16 mouse cellular contexts compared by ENCODE assay signal in genomic region chr10:62181701-62182100, GRCm38 (mm10). TPM values are rescaled to one million over a fixed set of nuclear protein-coding genes. Genes with fewer than 3 reads are reported as not detected.
DNase-seq lines count a peak whose midpoint lies in the region; ATAC-seq and TF ChIP-seq lines count a peak whose summit lies in the region.
"Had no signal": no experiment of that assay in that cellular context is flagged by ENCODE, and none has a peak within 500 bp of the region (broad histone marks: within the 10 kb centered on the region; RNA-seq: fewer than 3 reads in every experiment).

No protein-coding gene starts in this region.

- ATAC-seq in lung, embryonic 14.5 days (ENCODE audit: insufficient read depth), result 0 out of 2 replicates have a peak, but pooled peaks have one; percentile 30
- ATAC-seq: intestine, embryonic 15.5 days; liver, postnatal 0 days had no signal

- WGBS in lung, embryonic 14.5 days, result 54% methylated on average over 3 of the region's 3 CpGs
- 54% methylated on average over 3 of the region's 3 CpGs for WGBS in limb, embryonic 10.5 days

- H3K27ac ChIP-seq in lung, embryonic 14.5 days (ENCODE audit: low read depth), result no peak overlapping the region
- H3K27ac ChIP-seq in limb, embryonic 10.5 days, result no peak overlapping the region
- H3K27ac ChIP-seq: embryonic facial prominence, embryonic 13.5 days; forebrain, embryonic 12.5 days; intestine, embryonic 15.5 days; limb, embryonic 12.5 days had no signal

- H3K4me3 ChIP-seq in lung, embryonic 14.5 days (ENCODE audit: low read depth, low read length), result no peak overlapping the region
- no peak overlapping the region for H3K4me3 ChIP-seq in limb, embryonic 10.5 days
- H3K4me3 ChIP-seq: embryonic facial prominence, embryonic 13.5 days; forebrain, embryonic 12.5 days; intestine, embryonic 15.5 days; limb, embryonic 12.5 days had no signal

- H3K4me1 ChIP-seq in lung, embryonic 14.5 days (ENCODE audit: insufficient read depth), result no peaks in the 10 kb centered on the region
- peaks cover 3% of the 10 kb centered on the region; the same call in 1 of the 2 replicates for H3K4me1 ChIP-seq in limb, embryonic 10.5 days
- H3K4me1 ChIP-seq: embryonic facial prominence, embryonic 13.5 days; forebrain, embryonic 12.5 days; intestine, embryonic 15.5 days; limb, embryonic 12.5 days had no signal

- H3K27me3 ChIP-seq in lung, embryonic 14.5 days (ENCODE audit: insufficient read depth, low read length), result no peaks in the 10 kb centered on the region
- peaks cover 20% of the 10 kb centered on the region for H3K27me3 ChIP-seq in limb, embryonic 10.5 days (ENCODE audit: low read depth, poor library complexity, severe bottlenecking)
- H3K27me3 ChIP-seq: intestine, embryonic 15.5 days had no signal

- TF ChIP-seq CTCF in lung, embryonic 14.5 days (IDR thresholded peaks at IDR 0.05; ENCODE audit: low read depth), result no peak; the same call in 1 of the 2 replicates

- H3K4me2 ChIP-seq in lung, embryonic 14.5 days, result no peak overlapping the region
- H3K4me2 ChIP-seq: embryonic facial prominence, embryonic 13.5 days; forebrain, embryonic 12.5 days; intestine, embryonic 15.5 days; limb, embryonic 12.5 days had no signal

- DNase-seq in lung, embryonic 14.5 days, result no peak
- DNase-seq in lung, postnatal 4 days, result no peak
- DNase-seq in R1 (ENCODE audit: low read depth, low spot score), result peak; percentile 50
- DNase-seq in cerebellum, adult 18-20 months, result peak; percentile 58 to 61
- peak; percentile 29 for DNase-seq in limb, embryonic 10.5 days (ENCODE audit: low spot score)
- DNase-seq in right cerebral cortex, postnatal 25 days, result no peak
- no peak for DNase-seq in frontal cortex, postnatal 25 days (ENCODE audit: low spot score in 2 of 2)
- DNase-seq: adrenal gland, postnatal 14 days; heart, postnatal 36 days; kidney, postnatal 4 days; liver, postnatal 0 days had no signal

- no peaks in the 10 kb centered on the region for H3K36me3 ChIP-seq in lung, embryonic 14.5 days (ENCODE audit: insufficient read depth)
- no peaks in the 10 kb centered on the region for H3K36me3 ChIP-seq in limb, embryonic 10.5 days
- H3K36me3 ChIP-seq: embryonic facial prominence, embryonic 13.5 days; forebrain, embryonic 12.5 days; intestine, embryonic 15.5 days; limb, embryonic 12.5 days had no signal

- no peaks in the 10 kb centered on the region for H3K9me3 ChIP-seq in lung, embryonic 14.5 days (ENCODE audit: low read depth, low read length)
- no peaks in the 10 kb centered on the region for H3K9me3 ChIP-seq in limb, embryonic 10.5 days (replicated peaks)
- H3K9me3 ChIP-seq: embryonic facial prominence, embryonic 13.5 days; forebrain, embryonic 12.5 days; intestine, embryonic 15.5 days; limb, embryonic 12.5 days had no signal

- no peak overlapping the region for H3K9ac ChIP-seq in lung, embryonic 14.5 days
- H3K9ac ChIP-seq: embryonic facial prominence, embryonic 13.5 days; forebrain, embryonic 12.5 days; intestine, embryonic 15.5 days; limb, embryonic 12.5 days; liver, postnatal 0 days had no signal

RNA-seq across cellular contexts. Expression of gene Fam241b, which starts 38.0 kb away (rescaled TPM):
- 2.4 and 2.6 TPM in 2 replicates for polyA plus RNA-seq in lung, embryonic 14.5 days (2014; fragmentation: Nextera tagmentation; extraction: Ambion mirVana)
- 9.0 and 12.6 TPM in 2 replicates for polyA plus RNA-seq in limb, embryonic 10.5 days (2016; fragmentation: Nextera tagmentation; extraction: Ambion mirVana)

RNA-seq across cellular contexts. Expression of gene Neurog3, which starts 48.8 kb away (rescaled TPM):
- polyA plus RNA-seq in lung, embryonic 14.5 days (2014; fragmentation: Nextera tagmentation; extraction: Ambion mirVana), result not detected in 2 replicates
- polyA plus RNA-seq in limb, embryonic 10.5 days (2016; fragmentation: Nextera tagmentation; extraction: Ambion mirVana), result not detected in 2 replicates
- polyA plus RNA-seq: embryonic facial prominence, embryonic 13.5 days; limb, embryonic 12.5 days; liver, postnatal 0 days; thymus, postnatal 0 days had no signal

RNA-seq across cellular contexts. Expression of gene Tspan15, which starts 49.4 kb away (rescaled TPM):
- polyA plus RNA-seq in lung, embryonic 14.5 days (2014; fragmentation: Nextera tagmentation; extraction: Ambion mirVana), result 32.5 and 36.3 TPM in 2 replicates
- 15.1 and 18.5 TPM in 2 replicates for polyA plus RNA-seq in limb, embryonic 10.5 days (2016; fragmentation: Nextera tagmentation; extraction: Ambion mirVana)

Comparison
In these comparisons a context has a peak if more than half of its experiments do, and no peak if none do; other contexts are left out.
1. DNase-seq: peak in R1 (single experiment), cerebellum, adult 18-20 months (2 of 2) and limb, embryonic 10.5 days (single experiment); none in lung, embryonic 14.5 days (single experiment), lung, postnatal 4 days (0 of 2), right cerebral cortex, postnatal 25 days (single experiment) and frontal cortex, postnatal 25 days (0 of 2).